Mouse (Mus musculus): ENCODE measurements around the gene Myt1.

DNA sequence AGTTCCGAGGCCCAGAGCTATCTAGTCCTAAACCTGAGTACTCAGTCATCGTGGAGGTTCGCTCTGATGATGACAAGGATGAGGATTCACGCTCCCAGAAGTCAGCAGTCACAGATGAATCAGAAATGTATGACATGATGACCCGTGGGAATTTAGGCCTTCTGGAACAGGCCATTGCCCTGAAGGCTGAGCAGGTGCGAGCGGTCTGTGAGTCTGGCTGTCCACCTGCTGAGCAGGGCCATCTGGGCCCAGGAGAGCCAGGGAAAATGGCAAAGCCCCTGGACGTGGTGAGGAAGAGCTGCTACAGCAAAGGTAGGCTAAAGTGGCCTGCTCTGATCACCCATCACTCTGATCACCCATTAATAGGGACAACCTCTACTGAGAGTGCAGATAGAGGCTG lies 34.5 kb downstream of the Myt1 start:
- no peak for TF ChIP-seq CTCF (IDR thresholded peaks at IDR 0.05; ENCODE audit: low read depth)
- TF ChIP-seq EP300 (IDR thresholded peaks at IDR 0.05; ENCODE audit: low read depth), result no peak

Measured in liver, postnatal 0 days (tissue).